Mouse (Mus musculus): ENCODE data around the gene Prnd. TPM values are rescaled to one million over a fixed set of nuclear protein-coding genes. Genes with fewer than 3 reads are reported as not detected.

Prnd gene
- total RNA-seq (2018; cell fraction: chromatin; rRNA removed) = under 1 TPM in 1 of 26 experiments, not detected in 25; 0.17 TPM
- total RNA-seq (2018; cell fraction: cytosol; rRNA removed) = under 1 TPM in 3 of 26 experiments, not detected in 23; 0.06 to 0.10 (median 0.07) TPM
- not detected for total RNA-seq (2018; cell fraction: nucleus; rRNA removed)
- 0.10 TPM in 1 of 3 replicates, not detected in the others for polyA plus RNA-seq (2018)

GRCm38 (mm10) chr2:131950598-131951095 lies at the start of gene Prnd:
TSS of gene Prnd (plus strand) at chr2:131950861.
- Histone ChIP-seq H3K4me3 (ENCODE audit: inconsistent target) (no peak within 1 kb of the TSS), H3K27ac (no peak within 1 kb of the TSS), H3K79me2 (ENCODE audit: inconsistent target) (no peaks in the 10 kb centered on the region), H3K36me3 (ENCODE audit: inconsistent target) (no peaks in the 10 kb centered on the region)
- 5% methylated on average over 11 of the region's 11 CpGs for WGBS (ENCODE audit: missing documents)

- Histone ChIP-seq H3K27ac (no peak overlapping the region), H3K4me3 (ENCODE audit: inconsistent target) (no peak overlapping the region), H3K36me3 (ENCODE audit: inconsistent target) (no peaks in the 10 kb centered on the region), H3K79me2 (ENCODE audit: inconsistent target) (no peaks in the 10 kb centered on the region)
- WGBS (ENCODE audit: missing documents) = 100% methylated on average over 1 of the region's 3 CpGs
Observed at GRCm38 (mm10) chr2:131902423-131902822, 48.2 kb upstream of the Prnd start.

- H3K79me2 ChIP-seq (ENCODE audit: inconsistent target) = no peaks in the 10 kb centered on the region
- H3K4me3 ChIP-seq (ENCODE audit: inconsistent target) = no peak overlapping the region
- H3K36me3 ChIP-seq (ENCODE audit: inconsistent target) = no peaks in the 10 kb centered on the region
- H3K27ac ChIP-seq = no peak overlapping the region
- WGBS (ENCODE audit: missing documents) = 27% methylated on average over 8 of the region's 8 CpGs
Observed at GRCm38 (mm10) chr2:131902867-131903266, 47.8 kb upstream of the Prnd start.

- Histone ChIP-seq H3K79me2 (ENCODE audit: inconsistent target) (no peaks in the 10 kb centered on the region), H3K4me3 (ENCODE audit: inconsistent target) (no peak overlapping the region), H3K27ac (no peak overlapping the region), H3K36me3 (ENCODE audit: inconsistent target) (no peaks in the 10 kb centered on the region)
- 50% methylated on average over 5 of the region's 5 CpGs for WGBS (ENCODE audit: missing documents)
Observed at GRCm38 (mm10) chr2:131905025-131905424, 45.6 kb upstream of the Prnd start.

- 14% methylated on average over 6 of the region's 6 CpGs for WGBS (ENCODE audit: missing documents)
- Histone ChIP-seq H3K27ac (no peak overlapping the region), H3K36me3 (ENCODE audit: inconsistent target) (no peaks in the 10 kb centered on the region), H3K79me2 (ENCODE audit: inconsistent target) (no peaks in the 10 kb centered on the region), H3K4me3 (ENCODE audit: inconsistent target) (no peak overlapping the region)
Observed at GRCm38 (mm10) chr2:131905776-131906175, 44.9 kb upstream of the Prnd start.

GRCm38 (mm10) chr2:131906266-131906665 lies 44.4 kb upstream of the Prnd start:
- no peaks in the 10 kb centered on the region for H3K36me3 ChIP-seq (ENCODE audit: inconsistent target)
- H3K27ac ChIP-seq = no peak overlapping the region
- WGBS (ENCODE audit: missing documents) = 97% methylated on average over 3 of the region's 3 CpGs
- H3K4me3 ChIP-seq (ENCODE audit: inconsistent target) = no peak overlapping the region
- H3K79me2 ChIP-seq (ENCODE audit: inconsistent target) = no peaks in the 10 kb centered on the region

GRCm38 (mm10) chr2:131906846-131907245 lies 43.8 kb upstream of the Prnd start:
- no peak overlapping the region for H3K4me3 ChIP-seq (ENCODE audit: inconsistent target)
- no peak overlapping the region for H3K27ac ChIP-seq
- 91% methylated on average over 1 of the region's 1 CpGs for WGBS (ENCODE audit: missing documents)
- no peaks in the 10 kb centered on the region for H3K79me2 ChIP-seq (ENCODE audit: inconsistent target)
- no peaks in the 10 kb centered on the region for H3K36me3 ChIP-seq (ENCODE audit: inconsistent target)

- 91% methylated on average over 5 of the region's 5 CpGs for WGBS (ENCODE audit: missing documents)
- Histone ChIP-seq H3K4me3 (ENCODE audit: inconsistent target) (no peak overlapping the region), H3K27ac (no peak overlapping the region), H3K36me3 (ENCODE audit: inconsistent target) (no peaks in the 10 kb centered on the region), H3K79me2 (ENCODE audit: inconsistent target) (no peaks in the 10 kb centered on the region)
Observed at GRCm38 (mm10) chr2:131907311-131907710, 43.4 kb upstream of the Prnd start.

- Histone ChIP-seq H3K79me2 (ENCODE audit: inconsistent target) (no peaks in the 10 kb centered on the region), H3K27ac (no peak overlapping the region), H3K36me3 (ENCODE audit: inconsistent target) (no peaks in the 10 kb centered on the region), H3K4me3 (ENCODE audit: inconsistent target) (no peak overlapping the region)
- WGBS (ENCODE audit: missing documents) = 99% methylated on average over 7 of the region's 7 CpGs
Observed at GRCm38 (mm10) chr2:131908351-131908861, 42.3 kb upstream of the Prnd start.

- 90% methylated on average over 1 of the region's 1 CpGs for WGBS (ENCODE audit: missing documents)
- no peaks in the 10 kb centered on the region for H3K36me3 ChIP-seq (ENCODE audit: inconsistent target)
- H3K27ac ChIP-seq = no peak overlapping the region
- no peaks in the 10 kb centered on the region for H3K79me2 ChIP-seq (ENCODE audit: inconsistent target)
- no peak overlapping the region for H3K4me3 ChIP-seq (ENCODE audit: inconsistent target)
Observed at GRCm38 (mm10) chr2:131908906-131909305, 41.8 kb upstream of the Prnd start.

- H3K36me3 ChIP-seq (ENCODE audit: inconsistent target) = no peaks in the 10 kb centered on the region
- 6% methylated on average over 48 of the region's 52 CpGs for WGBS (ENCODE audit: missing documents)
- no peaks in the 10 kb centered on the region for H3K79me2 ChIP-seq (ENCODE audit: inconsistent target)
- peak within 1 kb of the TSS; percentile 59 for H3K4me3 ChIP-seq (ENCODE audit: inconsistent target)
- peak within 1 kb of the TSS; percentile 21; the same call in 1 of the 2 replicates for H3K27ac ChIP-seq
Observed at GRCm38 (mm10) chr2:131909683-131910572, 40.7 kb upstream of the Prnd start, which contains the start of the genes Prnp and Prn. TSS of gene Prnp (plus strand) at chr2:131909928. TSS of gene Prn (plus strand) at chr2:131909957.

- Histone ChIP-seq H3K4me3 (ENCODE audit: inconsistent target) (no peak overlapping the region), H3K27ac (no peak overlapping the region), H3K79me2 (ENCODE audit: inconsistent target) (no peaks in the 10 kb centered on the region), H3K36me3 (ENCODE audit: inconsistent target) (no peaks in the 10 kb centered on the region)
- 95% methylated on average over 2 of the region's 2 CpGs for WGBS (ENCODE audit: missing documents)
Observed at GRCm38 (mm10) chr2:131910847-131911246, 39.8 kb upstream of the Prnd start.

GRCm38 (mm10) chr2:131911341-131911740 lies 39.3 kb upstream of the Prnd start:
- Histone ChIP-seq H3K36me3 (ENCODE audit: inconsistent target) (no peaks in the 10 kb centered on the region), H3K79me2 (ENCODE audit: inconsistent target) (no peaks in the 10 kb centered on the region), H3K27ac (no peak overlapping the region), H3K4me3 (ENCODE audit: inconsistent target) (no peak overlapping the region)
- 84% methylated on average over 4 of the region's 4 CpGs for WGBS (ENCODE audit: missing documents)

- Histone ChIP-seq H3K79me2 (ENCODE audit: inconsistent target) (no peaks in the 10 kb centered on the region), H3K4me3 (ENCODE audit: inconsistent target) (no peak overlapping the region), H3K36me3 (ENCODE audit: inconsistent target) (no peaks in the 10 kb centered on the region), H3K27ac (no peak overlapping the region)
- WGBS (ENCODE audit: missing documents) = 78% methylated on average over 8 of the region's 8 CpGs
Observed at GRCm38 (mm10) chr2:131912526-131913258, 38.0 kb upstream of the Prnd start.
